Mouse (Mus musculus): ENCODE results near the gene Eml3.

- TF ChIP-seq POLR2A (IDR thresholded peaks at IDR 0.05; ENCODE audit: control insufficient read depth, low read depth, low read length) (no peak), CTCF (IDR thresholded peaks at IDR 0.05; ENCODE audit: control insufficient read depth, insufficient read depth, insufficient replicate concordance, low read depth, low read length) (no peak)
Observed at GRCm38 (mm10) chr19:8941136-8941514, 11.8 kb downstream of the Eml3 start.
